Mouse (Mus musculus) stomach, postnatal 0 days (tissue): ENCODE results near the gene Cdk19. TPM values are rescaled to one million over a fixed set of nuclear protein-coding genes. Genes with fewer than 3 reads are reported as not detected.
A peak's percentile ranks its signal among the peaks of the same experiment; 100 is the strongest.

Source experiments
- ATAC-seq: fragments of 200-750 bp; cut with Nextera tagmentation; 2 replicates; pipeline ENCODE4 v1.8.0; 2017; ENCODE audit not compliant: low FRiP score, low TSS enrichment
- DNase-seq: peaks from one replicate; pipeline ENCODE4 v3.0.0-alpha.2; 2016; ENCODE audit warnings: low spot score
- H3K27ac ChIP-seq: fragments of 300-500 bp; sonication (generic); replicated peaks from 2 replicates; pipeline ENCODE4 v1.5.1; 2014; ENCODE audit warnings: mild to moderate bottlenecking, control low read depth
- H3K27me3 ChIP-seq: fragments of 300-500 bp; sonication (generic); 2 replicates; pipeline ENCODE4 v1.6.1; 2014; ENCODE audit warnings: low read length; ENCODE audit not compliant: control insufficient read depth, insufficient read depth
- H3K36me3 ChIP-seq: fragments of 300-500 bp; sonication (generic); 2 replicates; pipeline ENCODE4 v1.6.1; 2014; ENCODE audit warnings: low read length, mixed read lengths; ENCODE audit not compliant: control insufficient read depth, insufficient read depth
- H3K4me1 ChIP-seq: fragments of 300-500 bp; sonication (generic); replicated peaks from 2 replicates; pipeline ENCODE4 v1.6.1; 2014; ENCODE audit warnings: antibody characterized with exemption; ENCODE audit not compliant: control insufficient read depth, insufficient read depth
- H3K4me2 ChIP-seq: fragments of 300-500 bp; sonication (generic); replicated peaks from 2 replicates; pipeline ENCODE4 v1.6.1; 2014; ENCODE audit warnings: low read depth, mild to moderate bottlenecking, control low read depth, moderate library complexity
- H3K4me3 ChIP-seq: fragments of 300-500 bp; sonication (generic); 2 replicates; pipeline ENCODE4 v1.5.1; 2014; ENCODE audit warnings: low read depth, low read length, control low read depth
- H3K9ac ChIP-seq: fragments of 300-500 bp; sonication (generic); 2 replicates; pipeline ENCODE4 v1.6.1; 2014; ENCODE audit warnings: mild to moderate bottlenecking, low read length, control low read depth, mixed read lengths
- H3K9me3 ChIP-seq: fragments of 300-500 bp; sonication (generic); 2 replicates; pipeline ENCODE4 v1.6.1; 2016; ENCODE audit warnings: low read length; ENCODE audit not compliant: control insufficient read depth
- CTCF ChIP-seq: IDR thresholded peaks from 2 replicates; pipeline ENCODE4 v1.5.1; 2016; ENCODE audit warnings: antibody characterized with exemption, low read depth, mild to moderate bottlenecking, moderate library complexity
- EP300 ChIP-seq: optimal IDR thresholded peaks from 2 replicates; pipeline ENCODE3; 2016; ENCODE audit warnings: antibody characterized with exemption
- WGBS: fragments of 180-500 bp; shearing (Covaris S2); extraction: QIAGEN DNeasy Blood & Tissue Kit; methylation state at CpG from one replicate; pipeline ENCODE4 v1.1.7; 2014; 5-methylcytosine and 5-hydroxymethylcytosine counted together
- polyA plus RNA-seq: library from polyadenylated mRNA; unstranded; fragments of >200 nt; fragmentation: Nextera tagmentation; extraction: Ambion mirVana; gene quantifications from 2 replicates; pipeline ENCODE4 v1.2.1, GENCODE M21; 2015

The Cdk19 gene
- polyA plus RNA-seq, 1 experiment from 2014 or later, result 4.4 TPM

DNA sequence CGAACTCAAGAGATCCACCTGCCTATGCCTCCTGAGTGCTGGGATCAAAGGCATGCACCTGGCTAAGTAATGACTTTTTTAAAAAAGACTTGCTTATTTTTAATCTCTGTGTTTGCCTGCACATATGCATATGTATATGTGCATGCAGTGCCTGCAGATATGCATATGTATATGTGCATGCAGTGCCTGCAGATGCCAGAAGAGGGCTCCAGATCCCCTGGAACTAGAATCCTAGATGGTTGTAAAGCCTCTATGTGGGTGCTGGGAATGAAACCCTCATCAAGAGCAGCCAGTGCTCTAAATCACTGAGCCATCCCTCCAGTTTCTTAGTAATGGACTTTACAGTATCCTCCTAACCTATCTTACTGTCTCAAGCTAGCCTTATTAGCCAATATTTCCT, 33.4 kb upstream of the Cdk19 start:
- DNase-seq, result no peak
- TF ChIP-seq EP300 (no peak), CTCF (peak; percentile 51)
- Histone ChIP-seq H3K4me2 (no peak overlapping the region), H3K36me3 (no peaks in the 10 kb centered on the region), H3K27me3 (no peaks in the 10 kb centered on the region), H3K27ac (no peak overlapping the region), H3K9me3 (no peaks in the 10 kb centered on the region), H3K4me3 (no peak overlapping the region), H3K9ac (no peak overlapping the region), H3K4me1 (no peaks in the 10 kb centered on the region)
- WGBS, result 95% methylated on average over 1 of the region's 1 CpGs
- no peak for ATAC-seq

DNA sequence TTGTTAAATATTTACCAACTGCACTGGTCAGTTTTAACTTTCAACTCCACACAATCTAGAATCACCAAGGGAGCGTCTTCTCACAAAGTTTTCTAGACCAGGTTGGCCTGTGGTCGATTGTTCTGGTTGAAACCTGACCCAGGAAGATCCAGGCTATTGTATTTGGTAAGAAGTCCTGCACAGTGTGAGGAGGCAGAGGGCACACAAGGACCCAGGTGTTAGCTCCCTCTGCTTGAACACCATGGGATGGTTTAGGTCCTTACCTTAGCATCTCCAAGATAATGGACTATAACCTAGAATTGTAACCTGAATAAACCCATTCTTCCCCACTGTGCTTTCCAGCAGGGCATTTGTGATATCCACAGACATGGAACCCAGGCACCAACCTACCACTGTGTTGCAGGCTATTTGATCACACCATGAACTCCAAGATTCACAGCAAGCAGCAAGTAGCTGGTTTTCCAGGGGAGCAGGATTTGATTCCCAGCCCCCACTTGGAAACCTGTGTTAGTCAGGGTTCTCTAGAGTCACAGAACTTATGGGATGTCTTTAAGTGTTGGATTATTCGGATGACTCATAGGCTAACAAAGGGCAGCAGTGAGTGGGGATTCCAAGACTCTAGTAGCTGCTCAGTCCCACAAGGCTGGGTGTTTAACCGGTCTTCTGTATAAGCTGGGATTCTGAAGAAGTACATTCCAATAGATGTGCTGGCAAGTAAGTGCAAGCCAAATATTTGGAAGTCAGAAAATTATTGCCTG, 31.4 kb upstream of the Cdk19 start:
- peak overlapping the region; percentile 50; the same call in 1 of the 2 replicates for H3K27ac ChIP-seq
- H3K4me1 ChIP-seq, result no peaks in the 10 kb centered on the region
- H3K4me2 ChIP-seq, result no peak overlapping the region
- TF ChIP-seq EP300 (no peak), CTCF (no peak)
- H3K36me3 ChIP-seq, result no peaks in the 10 kb centered on the region
- 40% methylated on average over 4 of the region's 4 CpGs for WGBS
- ATAC-seq (peak; percentile 76), DNase-seq (no peak)
- no peaks in the 10 kb centered on the region for H3K27me3 ChIP-seq
- no peak overlapping the region for H3K4me3 ChIP-seq
- no peak overlapping the region for H3K9ac ChIP-seq
- H3K9me3 ChIP-seq, result no peaks in the 10 kb centered on the region

DNA sequence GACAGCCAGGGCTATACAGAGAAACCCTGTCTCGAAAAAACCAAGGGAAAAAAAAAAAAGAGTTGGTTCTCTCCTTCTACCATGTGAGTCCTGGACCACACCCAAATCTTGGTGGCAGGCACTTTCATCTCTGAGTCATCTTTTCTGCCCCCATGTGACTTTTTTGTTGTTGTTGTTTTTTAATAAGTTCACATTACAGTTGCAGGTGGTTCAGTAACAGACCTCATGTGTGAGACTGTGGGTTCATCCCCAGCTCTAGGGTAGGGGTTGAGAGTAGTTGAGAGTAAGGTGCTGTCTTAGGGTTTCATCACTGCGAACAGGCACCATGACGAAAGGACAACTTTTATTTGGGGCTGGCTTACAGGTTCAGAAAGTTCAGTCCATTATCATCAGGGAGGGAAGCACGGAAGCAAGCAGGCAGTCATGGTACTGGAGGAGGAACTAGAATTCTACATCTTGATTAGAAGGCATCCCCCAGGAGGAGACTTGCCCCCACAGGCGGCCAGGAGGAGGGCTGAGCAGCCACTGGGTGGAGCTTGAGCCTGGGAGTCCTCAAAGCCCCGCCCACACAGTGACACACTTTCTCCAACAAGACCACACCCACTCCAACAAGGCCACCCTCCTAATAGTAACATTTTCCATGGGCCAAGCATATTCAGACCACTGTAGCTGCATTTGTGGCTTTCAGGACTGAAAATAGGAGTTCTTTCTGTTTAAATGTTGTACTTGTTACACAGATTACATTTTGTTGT, 29.3 kb upstream of the Cdk19 start:
- 0 out of 2 replicates have a peak overlapping the region, but pooled peaks have one; percentile 18 for H3K27ac ChIP-seq
- WGBS, result 56% methylated on average over 6 of the region's 6 CpGs
- no peak overlapping the region for H3K4me3 ChIP-seq
- H3K36me3 ChIP-seq, result no peaks in the 10 kb centered on the region
- H3K4me2 ChIP-seq, result no peak overlapping the region
- TF ChIP-seq EP300 (no peak), CTCF (no peak)
- H3K9me3 ChIP-seq, result no peaks in the 10 kb centered on the region
- peak; percentile 59 for DNase-seq
- no peaks in the 10 kb centered on the region for H3K27me3 ChIP-seq
- H3K4me1 ChIP-seq, result no peaks in the 10 kb centered on the region
- no peak overlapping the region for H3K9ac ChIP-seq
- ATAC-seq, result no peak

DNA sequence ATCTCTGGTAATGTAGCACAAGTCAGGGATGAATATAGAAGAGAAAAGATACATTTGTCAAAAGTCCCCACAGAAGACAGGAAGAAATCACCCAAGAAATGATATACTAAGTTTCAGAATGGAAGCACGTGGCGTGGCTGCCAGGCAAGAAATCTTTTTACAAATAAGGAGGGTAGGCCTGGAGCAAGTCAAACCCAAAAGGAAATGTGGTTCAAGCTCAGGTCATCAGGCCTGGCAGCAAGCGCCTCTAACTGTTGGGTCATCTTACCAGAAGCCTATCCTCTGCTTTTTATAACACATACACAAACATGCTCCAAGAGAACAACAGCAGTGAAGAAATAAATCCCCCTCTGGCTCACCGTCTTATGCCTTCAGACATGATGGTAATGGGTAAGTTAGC, 26.6 kb upstream of the Cdk19 start:
- Histone ChIP-seq H3K4me3 (no peak overlapping the region), H3K27me3 (no peaks in the 10 kb centered on the region), H3K4me2 (no peak overlapping the region), H3K9ac (no peak overlapping the region), H3K36me3 (no peaks in the 10 kb centered on the region), H3K9me3 (no peaks in the 10 kb centered on the region), H3K4me1 (no peaks in the 10 kb centered on the region), H3K27ac (no peak overlapping the region)
- TF ChIP-seq CTCF (no peak), EP300 (no peak)
- DNase-seq (no peak), ATAC-seq (no peak)
- 57% methylated on average over 4 of the region's 4 CpGs for WGBS

DNA sequence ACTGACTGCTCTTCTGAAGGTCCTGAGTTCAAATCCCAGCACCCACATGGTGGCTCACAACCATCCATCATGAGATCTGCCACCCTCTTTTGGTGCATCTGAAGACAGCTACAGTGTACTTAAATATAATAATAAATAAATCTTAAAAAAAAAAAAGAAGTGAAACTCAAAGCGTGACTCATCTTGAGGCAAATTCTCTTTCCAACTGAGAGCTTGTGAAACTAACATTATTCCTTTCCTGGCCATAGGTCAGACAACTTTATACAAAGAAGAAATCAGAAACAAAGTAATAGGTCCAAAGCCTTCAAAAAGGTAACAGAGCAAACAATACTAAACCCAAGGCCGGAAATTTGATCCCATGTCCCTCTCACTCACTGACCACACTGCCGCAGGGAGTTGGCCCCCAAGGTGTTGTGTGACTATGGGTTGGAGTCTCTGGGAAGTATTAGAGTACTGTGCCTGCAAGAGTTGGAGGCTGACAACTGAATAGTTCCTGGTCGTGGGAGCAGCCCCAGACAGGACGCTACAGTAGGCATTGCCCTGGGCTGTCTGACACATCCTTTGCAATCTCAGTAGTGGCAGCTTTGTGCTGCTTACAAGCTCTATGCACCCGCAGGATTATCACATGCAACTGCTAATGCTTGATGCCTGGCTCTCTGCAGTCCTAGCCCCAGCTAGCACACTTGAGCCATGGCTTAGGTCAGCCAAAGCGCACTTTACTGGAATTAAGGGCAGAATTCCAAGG, 22.4 kb upstream of the Cdk19 start:
- Histone ChIP-seq H3K9me3 (no peaks in the 10 kb centered on the region), H3K36me3 (no peaks in the 10 kb centered on the region), H3K4me2 (no peak overlapping the region), H3K27me3 (no peaks in the 10 kb centered on the region), H3K4me1 (no peaks in the 10 kb centered on the region), H3K4me3 (no peak overlapping the region), H3K9ac (no peak overlapping the region), H3K27ac (no peak overlapping the region)
- TF ChIP-seq EP300 (no peak), CTCF (no peak)
- WGBS, result 39% methylated on average over 7 of the region's 7 CpGs
- ATAC-seq (no peak), DNase-seq (no peak)
